Mouse (Mus musculus) c-Kit-positive CD71-positive TER-119-negative erythroid progenitor cells, embryonic 14.5 days (primary cell): ENCODE measurements around the gene Bicd2.

Source experiments
- DNase-seq: peaks from one replicate; pipeline ENCODE4 v3.0.0-alpha.2; 2013; ENCODE audit warnings: low read depth

The Bicd2 gene

GRCm38 (mm10) chr13:49341012-49341830 is at the start of gene Bicd2:
TSS of gene Bicd2 (plus strand) at chr13:49341585.
- peak; percentile 96 for DNase-seq

- no peak for DNase-seq
Measured at GRCm38 (mm10) chr13:49291949-49292348, 49.4 kb upstream of the Bicd2 start.

- DNase-seq = no peak
Measured at GRCm38 (mm10) chr13:49294108-49294507, 47.3 kb upstream of the Bicd2 start.

GRCm38 (mm10) chr13:49296270-49296669 is 45.1 kb upstream of the Bicd2 start:
- DNase-seq = no peak

GRCm38 (mm10) chr13:49298514-49299381 is 42.6 kb upstream of the Bicd2 start:
- DNase-seq = no peak

GRCm38 (mm10) chr13:49300771-49301170 is 40.6 kb upstream of the Bicd2 start:
- no peak for DNase-seq

- no peak for DNase-seq
Measured at GRCm38 (mm10) chr13:49306771-49307310, 34.5 kb upstream of the Bicd2 start.

- DNase-seq = peak; percentile 40
Measured at GRCm38 (mm10) chr13:49307311-49307969, 33.9 kb upstream of the Bicd2 start.

GRCm38 (mm10) chr13:49308206-49308605 is 33.2 kb upstream of the Bicd2 start:
- no peak for DNase-seq

- no peak for DNase-seq
Measured at GRCm38 (mm10) chr13:49308861-49309403, 32.5 kb upstream of the Bicd2 start.

GRCm38 (mm10) chr13:49309501-49309900 is 31.9 kb upstream of the Bicd2 start:
- no peak for DNase-seq

- no peak for DNase-seq
Measured at GRCm38 (mm10) chr13:49311642-49312041, 29.7 kb upstream of the Bicd2 start.

GRCm38 (mm10) chr13:49316386-49317162 is 24.8 kb upstream of the Bicd2 start:
- DNase-seq = no peak

- no peak for DNase-seq
Measured at GRCm38 (mm10) chr13:49317508-49317907, 23.9 kb upstream of the Bicd2 start.

- no peak for DNase-seq
Measured at GRCm38 (mm10) chr13:49317914-49318313, 23.5 kb upstream of the Bicd2 start.

GRCm38 (mm10) chr13:49320040-49320439 is 21.3 kb upstream of the Bicd2 start, which contains the start of gene Fgd3:
TSS of gene Fgd3 (minus strand) at chr13:49320311.
- DNase-seq = no peak

GRCm38 (mm10) chr13:49320514-49320913 is 20.9 kb upstream of the Bicd2 start:
- DNase-seq = no peak

GRCm38 (mm10) chr13:49321452-49321851 is 19.9 kb upstream of the Bicd2 start:
- DNase-seq = no peak

- no peak for DNase-seq
Measured at GRCm38 (mm10) chr13:49322169-49322568, 19.2 kb upstream of the Bicd2 start.

- DNase-seq = no peak
Measured at GRCm38 (mm10) chr13:49322739-49323138, 18.6 kb upstream of the Bicd2 start.

- no peak for DNase-seq
Measured at GRCm38 (mm10) chr13:49324871-49325270, 16.5 kb upstream of the Bicd2 start.
